Mouse (Mus musculus) c-Kit-positive CD71-negative TER-119-negative erythroid progenitor cells, embryonic 14.5 days (primary cell): Measurements from ENCODE around the gene Gm47841.
A peak's percentile ranks its signal among the peaks of the same experiment; 100 is the strongest.

Experiments used
- DNase-seq: peaks from one replicate; pipeline ENCODE4 v3.0.0-alpha.2; 2013; ENCODE audit warnings: low read depth

Gm47841 gene

DNA sequence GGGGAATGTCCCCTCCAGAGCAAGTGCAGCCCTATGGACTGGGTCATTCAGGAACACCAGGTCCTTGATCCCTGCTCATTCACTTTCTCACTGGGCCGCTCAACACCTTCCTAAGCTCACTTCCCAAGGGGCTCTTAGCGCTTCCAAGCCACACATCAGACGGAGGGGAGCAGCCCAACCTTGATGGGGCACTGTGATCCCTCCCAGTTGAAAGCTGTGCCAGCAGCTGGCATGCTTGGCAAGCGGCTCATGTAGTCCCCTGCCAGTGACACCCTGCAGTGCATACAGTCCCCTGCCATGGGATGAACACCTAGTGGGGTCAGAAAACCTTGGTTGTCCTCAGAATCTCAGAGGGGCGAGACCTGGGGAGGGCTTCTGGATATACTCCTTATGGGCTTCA lies 26.9 kb upstream of the Gm47841 start:
- no peak for DNase-seq

- DNase-seq, result no peak
Observed at GRCm38 (mm10) chr15:101072736-101073135, 25.5 kb upstream of the Gm47841 start.

GRCm38 (mm10) chr15:101070762-101071161 lies 23.6 kb upstream of the Gm47841 start:
- DNase-seq, result no peak

- DNase-seq, result no peak
Observed at GRCm38 (mm10) chr15:101069641-101070190, 22.5 kb upstream of the Gm47841 start.

GRCm38 (mm10) chr15:101068671-101069070 lies 21.5 kb upstream of the Gm47841 start:
- no peak for DNase-seq

GRCm38 (mm10) chr15:101068029-101068428 lies 20.8 kb upstream of the Gm47841 start:
- DNase-seq, result no peak

GRCm38 (mm10) chr15:101066920-101067696 lies 19.9 kb upstream of the Gm47841 start:
- no peak for DNase-seq

DNA sequence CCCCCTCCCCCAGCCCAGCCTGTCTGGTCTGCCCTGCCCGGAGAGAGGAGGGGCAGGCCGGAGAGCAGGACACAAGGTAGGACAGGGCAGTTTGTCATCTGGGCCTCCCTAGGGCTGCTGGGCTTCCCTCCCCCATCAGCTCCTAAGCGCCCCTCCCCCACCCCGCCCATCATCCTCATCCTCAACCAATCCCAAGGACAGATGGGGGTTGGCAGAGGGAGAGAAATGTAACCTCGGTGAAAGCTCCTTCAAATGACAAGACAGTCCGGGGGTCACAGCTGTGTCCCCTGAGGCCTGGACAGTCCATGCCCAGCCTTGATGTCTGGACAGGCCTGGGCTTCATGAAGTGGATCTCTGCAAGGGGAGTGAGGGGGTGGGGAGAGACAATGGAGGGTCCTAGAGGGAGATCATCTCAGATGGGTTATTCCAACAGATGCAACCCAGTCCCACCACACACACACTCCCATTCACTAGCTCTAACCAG lies 19.2 kb upstream of the Gm47841 start:
- no peak for DNase-seq

DNA sequence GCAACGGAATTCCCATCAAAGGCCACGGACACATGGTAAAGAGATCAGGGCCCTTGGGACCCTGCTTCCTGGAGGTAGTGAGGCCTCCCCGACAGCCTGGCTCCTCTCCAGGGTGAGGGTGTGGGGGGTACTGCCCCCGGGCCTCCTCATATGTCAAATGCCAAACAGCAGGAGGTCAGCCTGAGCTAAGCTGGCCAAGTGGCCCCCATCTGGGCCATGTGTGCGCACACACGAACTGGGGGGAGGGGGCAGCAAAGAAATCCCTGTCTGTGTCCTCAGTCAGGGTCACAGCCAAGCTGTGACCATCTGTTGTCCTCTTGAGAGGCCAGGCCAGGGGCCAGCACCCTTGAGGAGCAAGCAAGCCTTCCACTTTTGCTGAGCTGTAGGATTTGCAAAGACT lies 17.9 kb upstream of the Gm47841 start:
- DNase-seq, result no peak

DNA sequence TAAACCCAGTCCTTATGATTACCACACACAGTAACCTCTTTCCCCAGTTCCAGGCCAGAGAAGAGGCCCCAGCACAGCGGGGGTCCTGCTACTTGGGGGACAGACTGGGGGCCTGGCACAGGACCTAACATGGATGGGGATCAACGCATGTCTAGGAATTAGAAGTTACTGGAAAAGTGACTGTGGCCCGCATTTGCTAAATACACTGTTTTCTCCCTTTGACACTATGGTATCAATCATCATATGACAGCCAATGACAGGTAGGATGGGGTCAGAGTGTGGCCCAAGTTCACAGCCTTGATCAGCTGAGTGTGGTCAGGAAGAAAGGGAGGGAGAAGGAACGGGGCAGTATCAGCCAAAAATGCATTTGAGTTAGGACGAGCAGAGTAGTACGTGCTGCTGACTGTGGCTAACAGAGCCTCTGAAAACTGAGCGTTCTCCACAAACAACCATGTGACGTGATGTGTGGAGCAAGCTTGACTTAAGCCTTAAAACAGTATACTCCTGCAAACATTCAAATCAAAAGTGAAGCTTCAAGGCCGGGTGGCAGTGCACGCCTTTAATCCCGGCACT lies 13.2 kb upstream of the Gm47841 start:
- no peak for DNase-seq

- DNase-seq, result no peak
Observed at GRCm38 (mm10) chr15:101059570-101060279, 12.5 kb upstream of the Gm47841 start.

DNA sequence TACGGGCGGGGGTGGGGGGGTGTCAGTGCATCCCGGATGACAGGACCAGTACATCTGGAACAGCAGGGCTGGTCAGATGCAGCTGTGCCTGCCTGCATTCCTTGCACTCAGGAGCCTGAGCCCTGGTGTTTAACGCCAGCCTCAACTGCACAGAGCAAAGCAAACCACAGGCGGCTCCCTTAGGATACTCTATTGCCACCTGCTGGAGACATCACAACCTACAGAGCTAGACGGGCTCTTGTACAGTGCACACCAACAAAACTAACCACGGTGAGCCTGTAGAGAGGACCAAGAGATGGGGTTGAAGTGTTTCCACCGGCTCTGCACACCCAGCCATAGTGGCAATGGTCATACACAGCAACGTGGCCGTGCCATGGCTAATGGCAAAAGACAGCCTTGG lies 9.0 kb upstream of the Gm47841 start:
- peak; percentile 53 for DNase-seq

DNA sequence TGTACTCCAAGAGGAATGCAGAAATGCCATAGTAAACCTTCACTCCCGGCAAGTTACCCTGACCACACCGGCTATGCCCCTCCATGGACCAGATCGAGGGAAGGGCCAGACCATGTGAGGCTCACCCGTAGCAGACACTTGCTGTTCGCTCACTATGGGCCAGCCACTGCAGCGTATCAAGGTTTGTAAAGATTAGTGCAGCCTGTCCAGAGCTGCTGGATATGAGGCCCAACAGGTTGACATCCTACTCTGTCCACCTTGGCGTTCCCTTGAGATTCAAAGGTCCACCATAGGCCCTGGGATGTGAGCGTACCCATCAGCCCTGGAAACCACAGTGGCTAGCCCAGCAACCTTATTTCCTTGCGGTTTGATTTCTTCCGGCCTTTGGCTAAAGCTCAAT lies 7.3 kb upstream of the Gm47841 start:
- no peak for DNase-seq

DNA sequence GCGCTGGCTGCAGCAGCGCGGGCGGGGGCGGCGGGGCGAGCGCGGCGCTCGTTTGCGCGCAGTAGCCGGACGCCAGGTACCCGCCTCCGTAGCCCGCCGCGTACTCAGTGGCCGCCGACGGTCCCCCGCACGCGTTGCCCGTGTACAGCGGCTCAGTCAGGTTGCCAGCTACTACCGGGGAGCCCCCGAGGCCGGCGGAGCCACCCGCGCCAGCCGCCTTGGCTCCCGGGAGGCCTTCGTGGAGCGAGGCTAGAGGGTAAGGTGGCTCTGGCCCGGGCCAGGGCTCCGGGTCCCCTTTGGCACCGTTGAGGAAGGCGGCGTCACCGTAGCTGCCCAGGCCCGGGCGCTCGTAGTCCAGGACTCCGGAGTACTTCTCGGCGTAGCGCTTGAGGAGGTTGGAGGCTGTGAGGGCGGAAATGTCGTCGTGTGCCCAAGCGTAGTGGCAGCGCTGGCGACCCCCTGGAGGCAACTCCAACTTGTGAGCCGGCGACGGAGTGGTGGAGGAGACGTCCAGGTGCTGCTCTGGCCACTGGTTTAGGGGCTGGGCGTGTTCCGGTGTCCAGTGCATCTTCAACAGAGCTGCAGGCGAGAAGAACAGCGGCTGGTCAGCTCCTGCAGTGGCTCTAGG lies 6.7 kb upstream of the Gm47841 start:
- no peak for DNase-seq

DNA sequence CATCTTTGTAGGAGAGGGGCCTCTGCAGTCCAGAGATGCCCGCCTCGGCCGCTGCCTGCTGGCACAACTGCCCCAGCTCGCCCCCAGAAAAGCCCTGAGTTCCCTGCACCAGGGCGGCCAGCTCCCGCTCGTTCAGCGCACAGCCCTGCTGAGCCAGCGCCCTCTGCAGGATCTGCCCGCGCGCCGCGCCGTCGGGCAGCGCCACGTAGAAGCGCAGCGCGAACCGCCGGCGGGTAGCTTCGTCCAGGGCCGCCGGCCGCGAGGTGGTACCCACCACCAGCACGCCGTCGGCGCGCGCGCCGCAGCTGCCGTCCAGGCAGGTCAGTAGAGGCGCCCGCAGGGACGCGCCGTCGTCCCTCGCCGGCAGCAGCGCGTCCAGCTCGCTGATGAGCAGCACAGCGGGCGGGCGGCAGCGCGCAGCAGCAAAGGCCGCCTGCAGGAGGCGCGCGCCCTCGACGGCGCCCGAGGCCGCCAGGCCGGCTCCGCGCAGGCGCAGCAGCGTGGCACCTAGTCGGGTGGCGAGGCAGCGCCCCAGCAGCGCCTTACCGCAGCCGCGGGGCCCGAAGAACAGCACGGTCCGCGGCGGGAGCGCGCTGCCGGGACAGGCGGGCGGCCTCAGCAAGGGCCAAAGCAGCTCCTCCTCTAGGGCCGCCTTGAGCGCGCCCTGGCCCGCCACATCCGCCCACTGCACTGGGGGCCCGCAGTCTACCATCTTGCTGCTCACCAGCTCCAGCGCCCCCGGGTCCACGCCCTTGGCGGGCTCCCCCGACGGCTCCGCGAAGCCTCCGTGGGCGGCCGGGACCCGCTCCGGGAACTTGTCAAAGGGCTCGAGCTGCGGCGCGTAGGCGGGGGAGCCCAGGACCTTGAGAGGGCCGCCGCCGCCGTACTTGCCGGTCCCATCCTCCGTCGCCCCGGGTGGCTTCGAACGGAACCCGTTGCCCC lies 5.6 kb upstream of the Gm47841 start:
- DNase-seq, result no peak

GRCm38 (mm10) chr15:101051869-101052268 lies 4.7 kb upstream of the Gm47841 start:
- no peak for DNase-seq

- no peak for DNase-seq
Observed at GRCm38 (mm10) chr15:101048338-101048896, 1.2 kb upstream of the Gm47841 start.

GRCm38 (mm10) chr15:101046527-101047193 lies 537 bp downstream of the Gm47841 start:
- no peak for DNase-seq

DNA sequence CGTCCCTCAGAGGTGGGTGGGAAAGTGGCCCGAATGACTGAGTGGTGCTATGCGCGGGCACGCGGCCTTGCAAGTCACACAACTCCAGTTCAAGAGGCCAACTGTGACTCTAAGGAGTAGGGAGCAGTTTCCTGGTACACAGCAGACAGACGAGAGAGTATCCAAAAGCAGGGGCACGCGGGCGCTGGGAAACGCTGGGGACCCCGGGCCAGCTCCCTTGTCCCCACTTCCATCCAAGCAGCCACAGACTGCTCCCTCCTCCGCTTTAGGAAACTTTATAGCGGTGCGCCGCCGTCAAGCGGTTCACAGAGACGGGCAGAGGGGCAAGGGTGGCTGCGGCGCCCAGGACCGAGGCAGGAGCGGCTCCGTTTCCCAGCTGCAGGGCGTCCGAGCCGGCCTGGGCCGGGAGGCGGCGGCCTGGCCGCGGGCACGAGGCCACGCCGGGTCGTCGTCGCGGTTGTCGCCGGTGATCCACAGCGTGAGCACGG lies 1.1 kb downstream of the Gm47841 start:
- DNase-seq, result no peak

DNA sequence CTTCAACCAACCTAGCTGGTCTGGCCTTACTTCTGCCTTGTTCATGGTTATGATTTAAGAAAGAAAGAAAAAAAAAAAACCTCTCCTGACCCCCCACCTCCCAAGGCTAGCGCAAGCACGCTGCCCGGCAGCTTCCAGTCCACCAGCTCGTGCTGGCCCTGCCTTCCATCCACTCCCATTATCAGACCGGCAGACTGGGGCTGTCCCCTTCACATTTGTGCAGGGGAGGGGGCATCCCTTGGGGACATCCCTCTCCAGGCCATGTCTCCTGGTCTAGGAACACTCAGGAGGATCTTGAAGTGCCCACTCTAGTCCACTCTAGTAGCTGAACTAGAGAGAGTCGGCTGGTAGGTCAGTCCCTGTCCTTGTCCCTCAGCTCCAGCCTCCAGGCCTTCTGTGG lies 2.7 kb downstream of the Gm47841 start:
- no peak for DNase-seq
